Mouse (Mus musculus) layer of hippocampus, postnatal 10 days (tissue): Measurements from ENCODE around the gene Itgb7. TPM values are rescaled to one million over a fixed set of nuclear protein-coding genes. Genes with fewer than 3 reads are reported as not detected.

Experiments used
- total RNA-seq, 2 experiments: library from RNA; stranded (reverse); gene quantifications; 2 replicates each; pipeline ENCODE4 v1.2.3; 2021

Gene Itgb7
- total RNA-seq, 2 experiments from 2014 or later, result 1.3 to 2.5 TPM

Other genes starting within 250 kb of the Itgb7 start
- gene Krt8, start 227.5 kb downstream of the Itgb7 start, total RNA-seq, result under 1 TPM in 1 of 2 experiments, not detected in 1; 0.71 TPM
- 1 to 10 TPM in 1 of 2 experiments, under 1 TPM in 1; 0.85 to 1.6 TPM for gene Krt18, start 203.8 kb downstream of the Itgb7 start, total RNA-seq
- 100 to 1,000 TPM; 178 to 181 TPM for gene Eif4b, start 158.2 kb downstream of the Itgb7 start, total RNA-seq
- gene Tns2, start 131.5 kb downstream of the Itgb7 start, total RNA-seq, result 10 to 100 TPM; 13.4 to 16.8 TPM
- 100 to 1,000 TPM; 148 to 163 TPM for gene Spryd3, start 95.7 kb downstream of the Itgb7 start, total RNA-seq
- 1 to 10 TPM; 2.3 to 3.1 TPM for gene Igfbp6, start 87.6 kb downstream of the Itgb7 start, total RNA-seq
- gene Soat2, start 81.4 kb downstream of the Itgb7 start, total RNA-seq, result not detected
- gene Zfp740, start 28.7 kb downstream of the Itgb7 start, total RNA-seq, result 10 to 100 TPM; 64.4 to 68.3 TPM
- gene Csad, start 27.2 kb downstream of the Itgb7 start, total RNA-seq, result 10 to 100 TPM; 33.0 to 38.7 TPM
- 10 to 100 TPM; 12.5 to 15.6 TPM for gene Rarg, start 25.6 kb upstream of the Itgb7 start, total RNA-seq
- gene Gm9918, start 38.6 kb upstream of the Itgb7 start, total RNA-seq, result not detected
- gene Mfsd5, start 47.5 kb upstream of the Itgb7 start, total RNA-seq, result 10 to 100 TPM; 33.3 to 33.9 TPM
- gene Espl1, start 64.3 kb upstream of the Itgb7 start, total RNA-seq, result 1 to 10 TPM; 4.5 to 6.2 TPM
- 100 to 1,000 TPM; 379 to 390 TPM for gene Pfdn5, start 94.2 kb upstream of the Itgb7 start, total RNA-seq
- gene Myg1, start 99.8 kb upstream of the Itgb7 start, total RNA-seq, result 10 to 100 TPM; 61.8 to 62.8 TPM
- 10 to 100 TPM; 23.2 to 26.3 TPM for gene Aaas, start 118.8 kb upstream of the Itgb7 start, total RNA-seq
- under 1 TPM; 0.18 to 0.27 TPM for gene Sp7, start 135.2 kb upstream of the Itgb7 start, total RNA-seq
- 10 to 100 TPM; 26.2 to 27.6 TPM for gene Sp1, start 174.2 kb upstream of the Itgb7 start, total RNA-seq
- gene Amhr2, start 213.4 kb upstream of the Itgb7 start, total RNA-seq, result under 1 TPM; 0.42 to 0.75 TPM
- 10 to 100 TPM; 23.3 to 23.4 TPM for gene Prr13, start 227.1 kb upstream of the Itgb7 start, total RNA-seq
- gene Pcbp2, start 238.6 kb upstream of the Itgb7 start, total RNA-seq, result 100 to 1,000 TPM; 418 to 481 TPM